Mouse (Mus musculus) adrenal gland, postnatal 25 days (tissue): Measurements from ENCODE around the gene Trappc5. TPM values are rescaled to one million over a fixed set of nuclear protein-coding genes. Genes with fewer than 3 reads are reported as not detected.

Experiments used
- DNase-seq: peaks from one replicate; pipeline ENCODE4 v3.0.0; 2021; ENCODE audit warnings: mixed read lengths
- total RNA-seq: library from RNA; stranded (reverse); gene quantifications from 2 replicates; pipeline ENCODE4 v1.2.3, GENCODE M21; 2021

Gene Trappc5
- total RNA-seq, 1 experiment from 2014 or later: 20.2 TPM

GRCm38 (mm10) chr8:3676993-3677579 is 987 bp downstream of the Trappc5 start:
- peak; percentile 20 for DNase-seq

GRCm38 (mm10) chr8:3678831-3679230 is 2.7 kb downstream of the Trappc5 start:
- DNase-seq: no peak

DNA sequence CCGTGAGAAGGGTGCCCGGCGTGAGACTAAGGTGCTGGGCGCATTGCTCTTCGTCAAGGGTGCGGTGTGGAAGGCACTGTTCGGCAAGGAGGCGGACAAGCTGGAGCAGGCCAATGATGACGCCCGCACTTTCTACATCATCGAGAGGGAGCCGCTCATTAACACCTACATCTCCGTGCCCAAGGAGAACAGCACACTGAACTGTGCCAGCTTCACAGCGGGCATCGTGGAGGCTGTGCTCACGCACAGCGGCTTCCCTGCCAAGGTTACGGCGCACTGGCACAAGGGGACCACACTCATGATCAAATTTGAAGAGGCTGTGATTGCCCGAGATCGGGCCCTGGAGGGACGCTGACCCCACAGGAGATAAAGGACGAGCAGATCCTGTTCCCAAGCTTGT is 3.1 kb downstream of the Trappc5 start:
- no peak for DNase-seq

- DNase-seq: no peak
Measured at GRCm38 (mm10) chr8:3679656-3680055, 3.6 kb downstream of the Trappc5 start.

DNA sequence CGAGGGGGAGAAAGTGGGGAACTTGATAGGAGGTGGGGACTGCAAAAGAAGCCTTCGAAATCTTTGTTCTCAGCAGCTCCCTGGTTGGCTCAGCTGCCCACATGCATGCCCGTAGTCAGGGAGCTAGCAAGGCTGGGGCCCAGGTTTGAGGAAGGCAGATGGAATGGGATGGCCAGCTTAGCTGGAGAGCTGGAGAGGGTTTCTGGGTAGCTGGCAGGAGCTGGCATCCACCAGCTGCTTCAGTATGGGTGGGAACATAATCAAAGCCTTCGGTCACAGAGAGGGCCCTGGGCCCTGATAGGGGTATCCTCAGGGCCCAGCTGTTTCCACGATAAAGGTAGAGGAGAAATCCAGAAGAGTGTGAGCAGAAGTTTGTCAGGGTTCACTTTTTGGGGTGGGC is 6.3 kb downstream of the Trappc5 start:
- DNase-seq: no peak

DNA sequence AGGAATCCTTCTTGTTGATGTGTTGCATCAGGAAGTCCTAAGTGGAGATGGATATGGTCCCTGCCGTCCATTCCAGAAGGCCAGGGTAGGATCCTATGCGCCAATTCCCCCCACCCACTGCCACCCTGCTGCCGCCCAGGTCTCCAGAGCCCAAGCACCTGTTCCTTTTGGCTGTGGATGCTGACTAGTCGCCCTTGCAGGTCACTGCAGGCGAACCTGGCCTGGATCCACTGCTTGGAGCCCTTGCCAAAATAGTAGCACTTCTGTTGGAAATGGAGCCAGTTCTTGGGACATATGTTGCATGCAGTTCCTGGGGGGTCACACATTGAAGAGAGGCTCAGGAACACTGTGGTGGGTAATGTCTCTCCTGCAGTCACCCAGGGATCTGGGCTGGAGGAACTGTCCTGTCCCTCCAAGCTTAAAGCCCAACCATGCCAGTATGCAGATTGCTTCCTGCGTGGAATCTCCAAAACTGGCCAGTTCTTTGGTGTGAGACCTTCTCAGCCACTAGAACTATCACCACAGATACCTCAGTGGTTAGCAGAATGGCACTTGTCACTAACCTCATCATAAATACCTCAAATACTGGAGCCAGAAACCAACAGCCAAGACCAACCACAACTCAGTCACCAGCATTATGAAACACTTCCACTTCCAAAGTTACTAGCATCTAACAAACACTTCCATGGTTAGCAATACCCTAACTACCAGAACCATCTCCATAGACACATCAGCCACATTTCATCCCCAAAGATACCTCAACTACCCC is 7.5 kb downstream of the Trappc5 start:
- no peak for DNase-seq

DNA sequence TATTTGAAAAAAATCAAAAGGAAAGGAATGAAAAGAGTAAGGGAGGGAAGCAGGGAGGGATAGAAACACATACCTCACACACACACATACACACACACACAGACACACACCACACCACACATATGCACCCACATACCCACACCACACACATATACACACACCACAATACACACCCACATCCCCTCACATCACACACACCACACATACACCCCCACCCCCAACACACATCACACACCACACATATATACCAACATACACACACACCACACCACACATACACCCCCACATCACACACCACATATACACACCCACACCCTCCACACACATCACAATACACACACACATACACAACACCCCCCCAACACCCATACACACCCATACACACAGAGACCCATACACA is 8.4 kb downstream of the Trappc5 start:
- no peak for DNase-seq

GRCm38 (mm10) chr8:3685422-3685821 is 9.3 kb downstream of the Trappc5 start:
- DNase-seq: no peak

GRCm38 (mm10) chr8:3687537-3687936 is 11.4 kb downstream of the Trappc5 start:
- DNase-seq: no peak

- DNase-seq: peak; percentile 12
Measured at GRCm38 (mm10) chr8:3690774-3691173, 14.7 kb downstream of the Trappc5 start.

GRCm38 (mm10) chr8:3694121-3694520 is 18.0 kb downstream of the Trappc5 start, which contains the start of gene Fcer2a:
Gene Fcer2a, minus strand, starts transcription at chr8:3694175.
- no peak for DNase-seq

DNA sequence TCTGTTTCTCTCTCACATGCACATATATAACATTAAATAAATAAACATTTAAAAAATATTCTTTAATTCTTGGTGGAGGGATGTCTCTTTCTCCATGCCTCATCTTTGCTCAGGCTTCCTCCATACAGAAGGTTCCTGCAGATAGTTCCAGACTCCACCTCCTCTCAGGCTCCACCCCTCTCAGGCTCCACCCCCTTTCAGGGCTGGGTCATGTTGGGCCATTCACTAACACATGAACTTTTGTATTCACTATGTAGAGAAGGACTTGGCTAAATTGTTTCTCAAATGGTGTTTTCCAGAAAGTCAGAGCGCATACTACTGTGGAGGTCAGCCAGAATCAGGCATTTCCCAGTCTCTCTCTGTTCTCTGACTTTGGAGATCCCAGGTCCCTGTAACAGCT is 25.4 kb downstream of the Trappc5 start:
- no peak for DNase-seq

- DNase-seq: peak; percentile 27
Measured at GRCm38 (mm10) chr8:3705711-3706110, 29.6 kb downstream of the Trappc5 start.

- no peak for DNase-seq
Measured at GRCm38 (mm10) chr8:3707611-3708010, 31.5 kb downstream of the Trappc5 start.

GRCm38 (mm10) chr8:3710312-3710711 is 34.2 kb downstream of the Trappc5 start:
- no peak for DNase-seq

DNA sequence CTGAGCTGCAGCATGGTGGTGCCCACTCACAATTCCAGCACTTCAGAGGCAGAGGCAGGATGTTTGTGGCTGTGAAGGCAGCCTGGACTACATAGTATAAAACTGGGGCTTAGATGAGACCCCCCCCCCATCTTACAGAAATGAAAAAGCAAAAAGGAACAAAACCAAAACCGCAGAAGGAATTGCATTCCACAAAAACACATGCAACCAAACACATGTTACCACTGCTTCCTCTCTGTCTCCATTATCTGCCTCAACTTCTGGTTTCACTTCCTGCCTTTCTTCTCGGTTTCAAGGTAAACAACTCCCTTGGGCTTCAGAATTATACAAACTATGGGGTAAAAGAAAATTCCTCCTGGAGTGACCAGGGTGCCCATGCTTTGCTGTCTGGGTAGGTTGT is 35.5 kb downstream of the Trappc5 start:
- no peak for DNase-seq

DNA sequence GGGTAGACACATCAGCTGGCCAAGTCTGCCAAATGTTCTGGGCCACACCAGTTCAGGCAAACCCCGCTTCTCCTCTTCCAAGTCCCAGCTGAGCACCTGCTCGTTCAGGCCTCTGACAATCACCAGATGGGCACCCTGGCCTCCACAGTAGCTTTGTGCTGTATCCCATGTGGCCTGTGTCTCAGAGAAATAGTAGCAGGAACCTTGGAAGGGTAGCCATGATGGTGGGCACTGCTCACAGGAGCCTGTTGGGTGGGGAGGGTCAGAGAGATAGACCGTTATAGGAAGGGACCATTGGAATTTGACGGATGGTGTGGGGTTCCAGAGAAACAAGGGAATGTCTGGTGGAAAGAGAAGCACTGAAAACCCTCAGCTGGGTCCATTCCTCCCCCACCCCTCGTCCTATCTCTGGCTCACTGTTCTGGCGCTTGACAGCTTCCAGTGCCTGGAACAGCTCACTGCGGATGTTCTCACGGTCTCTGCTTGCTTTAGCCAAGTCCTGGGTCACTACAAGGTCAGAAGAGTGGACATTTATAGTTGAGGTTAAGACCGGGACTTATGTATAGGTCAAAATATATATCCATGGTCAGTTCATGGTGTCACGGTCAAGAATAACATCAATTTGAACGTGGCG is 41.3 kb downstream of the Trappc5 start:
- DNase-seq: no peak

GRCm38 (mm10) chr8:3718559-3718958 is 42.5 kb downstream of the Trappc5 start:
- peak; percentile 73 for DNase-seq

GRCm38 (mm10) chr8:3720551-3720950 is 44.5 kb downstream of the Trappc5 start, which contains the start of gene Clec4g:
Gene Clec4g, minus strand, starts transcription at chr8:3720651.
- DNase-seq: no peak

DNA sequence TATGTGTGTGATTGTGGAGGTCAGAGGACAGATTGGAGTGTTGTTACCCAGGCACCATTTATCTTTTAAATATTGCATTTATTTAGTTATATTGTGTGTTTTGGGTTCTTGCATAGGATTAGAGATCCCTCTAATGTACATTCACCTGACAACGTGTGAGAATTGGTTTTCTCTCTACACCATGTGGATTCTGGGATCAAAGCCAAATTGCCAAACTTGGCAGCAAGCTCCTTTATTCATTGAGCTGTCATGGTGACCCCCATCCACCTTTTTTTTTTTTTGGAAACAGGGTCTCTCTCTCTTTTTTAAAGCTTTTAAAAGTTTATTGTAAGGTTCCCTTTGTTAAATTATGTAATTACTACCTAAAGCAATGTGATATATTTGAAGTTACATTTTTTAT is 44.9 kb downstream of the Trappc5 start:
- DNase-seq: no peak
